Mouse (Mus musculus): ENCODE data around the gene Eln. TPM values are rescaled to one million over a fixed set of nuclear protein-coding genes. Genes with fewer than 3 reads are reported as not detected.

Eln gene
- polyA plus RNA-seq, 1 experiment from 2014 or later, result 14.8 TPM

- no peaks in the 10 kb centered on the region for H3K36me3 ChIP-seq (replicated peaks; ENCODE audit: insufficient read depth, low read length)
- no peak overlapping the region for H3K27ac ChIP-seq (ENCODE audit: low read depth)
- no peak overlapping the region for H3K9ac ChIP-seq (replicated peaks)
- ATAC-seq, result no peak
- H3K4me3 ChIP-seq (ENCODE audit: low read depth, low read length), result no peak overlapping the region
- H3K4me2 ChIP-seq (ENCODE audit: low read depth, low read length), result no peak overlapping the region
- H3K9me3 ChIP-seq (ENCODE audit: low read length), result no peaks in the 10 kb centered on the region
- 65% methylated on average over 8 of the region's 8 CpGs for WGBS (ENCODE audit: insufficient replicate concordance)
- TF ChIP-seq CTCF (IDR thresholded peaks at IDR 0.05; ENCODE audit: low read depth), result no peak
- TF ChIP-seq EP300 (IDR thresholded peaks at IDR 0.05; ENCODE audit: low read depth), result no peak
- DNase-seq, result no peak
- no peaks in the 10 kb centered on the region for H3K27me3 ChIP-seq (ENCODE audit: insufficient read depth, low read length)
- no peaks in the 10 kb centered on the region for H3K4me1 ChIP-seq (ENCODE audit: insufficient read depth)
Measured at GRCm38 (mm10) chr5:134727001-134727639, 20.0 kb downstream of the Eln start.

GRCm38 (mm10) chr5:134725299-134725698 lies 21.8 kb downstream of the Eln start:
- Histone ChIP-seq H3K4me2 (ENCODE audit: low read depth, low read length) (no peak overlapping the region), H3K9me3 (ENCODE audit: low read length) (no peaks in the 10 kb centered on the region), H3K9ac (replicated peaks) (no peak overlapping the region), H3K27me3 (ENCODE audit: insufficient read depth, low read length) (no peaks in the 10 kb centered on the region), H3K36me3 (replicated peaks; ENCODE audit: insufficient read depth, low read length) (no peaks in the 10 kb centered on the region), H3K4me3 (ENCODE audit: low read depth, low read length) (no peak overlapping the region), H3K27ac (ENCODE audit: low read depth) (no peak overlapping the region), H3K4me1 (ENCODE audit: insufficient read depth) (no peaks in the 10 kb centered on the region)
- no peak for ATAC-seq
- WGBS (ENCODE audit: insufficient replicate concordance), result 49% methylated on average over 4 of the region's 4 CpGs
- no peak for DNase-seq
- TF ChIP-seq EP300 (IDR thresholded peaks at IDR 0.05; ENCODE audit: low read depth), result no peak
- no peak for TF ChIP-seq CTCF (IDR thresholded peaks at IDR 0.05; ENCODE audit: low read depth)

- no peaks in the 10 kb centered on the region for H3K4me1 ChIP-seq (ENCODE audit: insufficient read depth)
- H3K27ac ChIP-seq (ENCODE audit: low read depth), result no peak overlapping the region
- H3K36me3 ChIP-seq (replicated peaks; ENCODE audit: insufficient read depth, low read length), result no peaks in the 10 kb centered on the region
- H3K27me3 ChIP-seq (ENCODE audit: insufficient read depth, low read length), result no peaks in the 10 kb centered on the region
- ATAC-seq (no peak), DNase-seq (no peak)
- H3K4me2 ChIP-seq (ENCODE audit: low read depth, low read length), result no peak overlapping the region
- TF ChIP-seq EP300 (IDR thresholded peaks at IDR 0.05; ENCODE audit: low read depth) (no peak), CTCF (IDR thresholded peaks at IDR 0.05; ENCODE audit: low read depth) (no peak)
- 58% methylated on average over 4 of the region's 4 CpGs for WGBS (ENCODE audit: insufficient replicate concordance)
- no peaks in the 10 kb centered on the region for H3K9me3 ChIP-seq (ENCODE audit: low read length)
- no peak overlapping the region for H3K9ac ChIP-seq (replicated peaks)
- no peak overlapping the region for H3K4me3 ChIP-seq (ENCODE audit: low read depth, low read length)
Measured at GRCm38 (mm10) chr5:134720058-134720457, 27.1 kb downstream of the Eln start.

GRCm38 (mm10) chr5:134711076-134711475 lies 36.0 kb downstream of the Eln start:
- DNase-seq (no peak), ATAC-seq (no peak)
- H3K4me1 ChIP-seq (ENCODE audit: insufficient read depth), result no peaks in the 10 kb centered on the region
- no peak overlapping the region for H3K27ac ChIP-seq (ENCODE audit: low read depth)
- WGBS (ENCODE audit: insufficient replicate concordance), result 60% methylated on average over 7 of the region's 7 CpGs
- H3K27me3 ChIP-seq (ENCODE audit: insufficient read depth, low read length), result no peaks in the 10 kb centered on the region
- H3K36me3 ChIP-seq (replicated peaks; ENCODE audit: insufficient read depth, low read length), result no peaks in the 10 kb centered on the region
- TF ChIP-seq EP300 (IDR thresholded peaks at IDR 0.05; ENCODE audit: low read depth) (no peak), CTCF (IDR thresholded peaks at IDR 0.05; ENCODE audit: low read depth) (no peak)
- no peak overlapping the region for H3K4me2 ChIP-seq (ENCODE audit: low read depth, low read length)
- H3K4me3 ChIP-seq (ENCODE audit: low read depth, low read length), result no peak overlapping the region
- H3K9ac ChIP-seq (replicated peaks), result no peak overlapping the region
- H3K9me3 ChIP-seq (ENCODE audit: low read length), result no peaks in the 10 kb centered on the region

- no peak for ATAC-seq
- Histone ChIP-seq H3K27me3 (ENCODE audit: insufficient read depth, low read length) (no peaks in the 10 kb centered on the region), H3K36me3 (replicated peaks; ENCODE audit: insufficient read depth, low read length) (no peaks in the 10 kb centered on the region), H3K9me3 (ENCODE audit: low read length) (no peaks in the 10 kb centered on the region), H3K9ac (replicated peaks) (no peak overlapping the region), H3K4me3 (ENCODE audit: low read depth, low read length) (no peak overlapping the region), H3K27ac (ENCODE audit: low read depth) (no peak overlapping the region), H3K4me1 (ENCODE audit: insufficient read depth) (no peaks in the 10 kb centered on the region), H3K4me2 (ENCODE audit: low read depth, low read length) (no peak overlapping the region)
- DNase-seq, result no peak
- WGBS (ENCODE audit: insufficient replicate concordance), result 39% methylated on average over 6 of the region's 6 CpGs
- TF ChIP-seq EP300 (IDR thresholded peaks at IDR 0.05; ENCODE audit: low read depth), result no peak
- TF ChIP-seq CTCF (IDR thresholded peaks at IDR 0.05; ENCODE audit: low read depth), result no peak
Measured at GRCm38 (mm10) chr5:134709275-134709674, 37.8 kb downstream of the Eln start.

GRCm38 (mm10) chr5:134704157-134704556 lies 43.0 kb downstream of the Eln start:
- Histone ChIP-seq H3K4me2 (ENCODE audit: low read depth, low read length) (no peak overlapping the region), H3K4me3 (ENCODE audit: low read depth, low read length) (no peak overlapping the region), H3K4me1 (ENCODE audit: insufficient read depth) (no peaks in the 10 kb centered on the region), H3K9me3 (ENCODE audit: low read length) (no peaks in the 10 kb centered on the region), H3K27me3 (ENCODE audit: insufficient read depth, low read length) (no peaks in the 10 kb centered on the region), H3K36me3 (replicated peaks; ENCODE audit: insufficient read depth, low read length) (no peaks in the 10 kb centered on the region), H3K9ac (replicated peaks) (no peak overlapping the region), H3K27ac (ENCODE audit: low read depth) (no peak overlapping the region)
- TF ChIP-seq EP300 (IDR thresholded peaks at IDR 0.05; ENCODE audit: low read depth) (no peak), CTCF (IDR thresholded peaks at IDR 0.05; ENCODE audit: low read depth) (peak; percentile 93)
- peak; percentile 51 for ATAC-seq
- DNase-seq, result peak; percentile 82

- H3K9ac ChIP-seq (replicated peaks), result no peak overlapping the region
- no peak for ATAC-seq
Measured at GRCm38 (mm10) chr5:134695539-134695938, 51.6 kb downstream of the Eln start.

More at GRCm38 (mm10) chr5:134695539-134695938, 51.6 kb downstream of the Eln start:
- Histone ChIP-seq H3K4me1 (ENCODE audit: insufficient read depth) (no peaks in the 10 kb centered on the region), H3K36me3 (replicated peaks; ENCODE audit: insufficient read depth, low read length) (no peaks in the 10 kb centered on the region), H3K9me3 (ENCODE audit: low read length) (no peaks in the 10 kb centered on the region), H3K27me3 (ENCODE audit: insufficient read depth, low read length) (no peaks in the 10 kb centered on the region), H3K4me3 (ENCODE audit: low read depth, low read length) (no peak overlapping the region), H3K4me2 (ENCODE audit: low read depth, low read length) (no peak overlapping the region), H3K27ac (ENCODE audit: low read depth) (no peak overlapping the region)
- 78% methylated on average over 2 of the region's 2 CpGs for WGBS (ENCODE audit: insufficient replicate concordance)
- DNase-seq, result no peak
- TF ChIP-seq CTCF (IDR thresholded peaks at IDR 0.05; ENCODE audit: low read depth) (no peak), EP300 (IDR thresholded peaks at IDR 0.05; ENCODE audit: low read depth) (no peak)

Data from liver, postnatal 0 days (tissue).